Mouse (Mus musculus) lung, adult 2 months (tissue): Measurements from ENCODE around the gene Dnajb6.

Experiments
- CTCF ChIP-seq: fragments of 200-500 bp; IDR thresholded peaks from 2 replicates; pipeline ENCODE4 v1.5.1; 2011; ENCODE audit warnings: mild to moderate bottlenecking, low read length, control low read depth; ENCODE audit not compliant: insufficient read depth
- POLR2A ChIP-seq: fragments of 200-500 bp; IDR thresholded peaks from 2 replicates; pipeline ENCODE4 v1.6.1; 2011; ENCODE audit warnings: low read depth, mild to moderate bottlenecking, control low read depth, low read length, borderline replicate concordance; ENCODE audit errors: extremely low read depth

GRCm38 (mm10) chr5:29759318-29759717 lies 23.8 kb downstream of the Dnajb6 start:
- TF ChIP-seq CTCF (no peak), POLR2A (no peak)
